Mouse (Mus musculus): ENCODE measurements at regions not wholly inside any gene's neighbourhood (a gene's known extent, or its start where the extent isn't known, plus 50 kb on each side); places are given as distances from the start of the nearest gene placed in this dataset.
A peak's percentile ranks its signal among the peaks of the same experiment; 100 is the strongest.

- DNase-seq = no peak
Observed at GRCm38 (mm10) chr9:118326656-118327055, 151.4 kb upstream of the Eomes start.

- no peak for DNase-seq
Observed at GRCm38 (mm10) chr9:118327904-118328303, 150.1 kb upstream of the Eomes start.

DNA sequence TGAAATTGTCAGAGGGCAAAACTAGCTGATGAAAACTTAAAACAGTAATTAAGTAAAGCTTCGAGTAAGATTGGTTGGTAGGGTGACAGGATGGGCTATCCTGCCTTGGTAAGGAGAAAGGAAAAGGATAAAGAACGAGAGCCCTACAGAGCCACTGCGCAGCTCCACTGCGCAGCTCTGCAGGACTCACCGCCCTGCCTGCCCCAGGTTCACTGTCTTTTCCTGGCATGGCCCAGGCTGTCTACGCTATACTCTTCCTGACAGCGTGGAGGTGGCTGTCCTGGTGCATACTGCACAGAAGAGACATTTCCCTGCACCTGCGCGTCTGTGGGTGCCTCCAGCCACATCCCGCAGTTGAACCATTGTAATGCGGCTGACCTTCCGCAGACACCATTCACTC is 136.6 kb upstream of the Eomes start:
- peak; percentile 23 to 52 for DNase-seq

GRCm38 (mm10) chr9:118354911-118355310 is 123.1 kb upstream of the Eomes start:
- no peak for DNase-seq

- DNase-seq = no peak
Observed at GRCm38 (mm10) chr9:118357406-118357805, 120.6 kb upstream of the Eomes start.

GRCm38 (mm10) chr9:118363929-118364328 is 114.1 kb upstream of the Eomes start:
- DNase-seq = no peak

GRCm38 (mm10) chr9:118365431-118365830 is 112.6 kb upstream of the Eomes start:
- no peak for DNase-seq

GRCm38 (mm10) chr9:118367314-118367713 is 110.7 kb upstream of the Eomes start:
- no peak for DNase-seq

GRCm38 (mm10) chr9:118370581-118370980 is 107.4 kb upstream of the Eomes start:
- DNase-seq = no peak

- DNase-seq = no peak
Observed at GRCm38 (mm10) chr9:118374680-118375079, 103.3 kb upstream of the Eomes start.

DNA sequence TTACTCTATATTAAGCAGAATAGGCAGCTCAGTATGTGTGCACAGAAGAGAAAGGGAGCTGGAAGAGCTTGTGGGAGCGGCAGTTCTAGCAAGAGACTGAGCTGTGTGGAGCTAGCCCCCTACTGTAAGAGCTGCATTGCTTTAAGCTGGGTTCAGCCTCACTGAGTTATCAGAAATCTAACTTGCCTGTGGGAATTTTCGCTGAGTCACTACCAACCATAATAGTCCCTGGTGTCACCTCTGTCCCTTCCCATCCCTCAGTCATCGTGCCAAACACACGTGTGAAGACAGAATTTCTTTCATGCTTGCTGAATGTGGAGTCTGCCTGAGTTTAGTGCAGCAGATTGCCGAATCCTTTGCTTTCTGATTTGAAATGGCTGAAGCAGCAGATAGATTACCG is 99.0 kb upstream of the Eomes start:
- DNase-seq = no peak

- DNase-seq = no peak
Observed at GRCm38 (mm10) chr9:118382532-118382931, 95.5 kb upstream of the Eomes start.

GRCm38 (mm10) chr9:118384610-118385009 is 93.4 kb upstream of the Eomes start:
- DNase-seq = no peak

DNA sequence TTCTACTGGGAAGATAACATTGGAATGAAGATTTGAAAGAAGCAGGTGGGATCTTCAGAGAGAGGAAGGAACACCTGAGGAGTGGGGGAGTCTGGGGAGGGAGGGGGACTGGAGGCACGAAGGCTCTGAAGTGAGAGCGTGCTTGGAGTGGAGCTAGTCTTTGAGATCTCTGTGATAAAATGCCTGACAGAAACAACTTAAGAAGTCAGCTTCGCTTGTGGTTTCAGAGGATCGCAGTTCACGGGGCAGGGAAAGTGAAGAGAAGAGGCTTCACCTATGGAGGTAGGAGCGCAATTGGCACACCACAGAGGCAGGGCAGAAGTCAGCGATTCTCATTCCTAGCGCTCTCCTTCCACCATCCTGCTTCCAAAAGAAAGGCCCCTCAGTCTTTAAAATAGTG is 90.4 kb upstream of the Eomes start:
- no peak for DNase-seq

DNA sequence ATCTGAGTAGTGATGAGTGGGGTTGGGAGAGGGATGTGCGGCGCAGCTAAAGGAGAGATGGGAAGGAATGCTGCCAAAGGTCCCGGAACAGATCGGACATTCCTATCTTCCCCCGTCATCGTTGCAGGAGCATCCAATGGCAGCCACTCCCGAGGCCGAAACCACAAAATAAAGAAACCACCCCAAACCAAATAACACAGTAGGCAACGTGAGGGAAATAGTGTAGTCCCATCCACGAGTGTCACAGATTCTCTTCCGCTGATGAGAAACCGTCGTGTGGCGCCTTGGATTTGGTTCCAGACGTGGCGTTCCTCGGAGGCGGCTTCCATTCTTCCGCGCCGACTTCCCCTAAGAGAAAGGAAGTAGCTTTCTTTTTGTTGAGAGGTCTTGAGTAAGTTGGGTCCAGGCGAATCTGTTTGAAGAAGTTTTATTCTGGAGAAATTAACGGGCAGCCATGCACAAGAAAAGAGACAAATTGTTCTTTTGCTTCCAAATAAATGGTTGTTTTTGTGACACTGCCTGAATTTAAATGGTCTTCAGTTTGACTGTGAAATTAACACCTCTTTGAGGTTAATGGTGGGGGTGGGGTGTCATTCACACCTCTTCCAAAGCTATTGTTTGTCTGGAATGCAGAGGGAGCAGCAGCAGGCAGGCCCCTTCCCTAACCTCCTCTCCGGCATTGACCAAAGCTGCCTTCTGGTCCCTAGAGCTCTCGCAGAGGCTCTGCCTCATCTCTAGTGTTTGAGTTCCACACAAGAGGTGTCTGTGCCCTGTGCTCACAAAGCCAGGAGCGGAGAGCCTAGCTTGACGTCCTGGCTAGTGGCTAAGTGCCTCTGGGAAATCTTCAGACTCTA is 88.3 kb upstream of the Eomes start:
- DNase-seq = no peak

DNA sequence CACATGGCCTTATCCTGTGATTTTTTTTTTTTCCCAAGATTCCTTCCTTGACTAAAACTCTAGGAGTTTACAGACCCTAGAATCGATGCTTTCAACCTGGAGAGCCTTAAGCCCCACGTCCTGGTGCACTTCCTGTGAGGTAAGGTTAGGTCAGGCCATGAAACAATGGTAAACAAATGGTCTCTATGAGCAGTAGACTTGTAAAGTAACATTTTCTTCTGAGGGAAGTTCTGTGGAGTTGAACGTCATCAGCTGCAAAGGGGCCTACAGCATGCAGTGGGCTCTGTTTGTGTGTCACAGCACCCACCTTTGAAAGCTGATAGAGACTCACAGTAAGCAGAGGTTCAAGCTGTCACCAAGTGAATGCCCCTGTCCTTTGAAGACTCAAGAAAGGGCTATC is 87.3 kb upstream of the Eomes start:
- DNase-seq = no peak

- no peak for DNase-seq
Observed at GRCm38 (mm10) chr9:118391715-118392114, 86.3 kb upstream of the Eomes start.

DNA sequence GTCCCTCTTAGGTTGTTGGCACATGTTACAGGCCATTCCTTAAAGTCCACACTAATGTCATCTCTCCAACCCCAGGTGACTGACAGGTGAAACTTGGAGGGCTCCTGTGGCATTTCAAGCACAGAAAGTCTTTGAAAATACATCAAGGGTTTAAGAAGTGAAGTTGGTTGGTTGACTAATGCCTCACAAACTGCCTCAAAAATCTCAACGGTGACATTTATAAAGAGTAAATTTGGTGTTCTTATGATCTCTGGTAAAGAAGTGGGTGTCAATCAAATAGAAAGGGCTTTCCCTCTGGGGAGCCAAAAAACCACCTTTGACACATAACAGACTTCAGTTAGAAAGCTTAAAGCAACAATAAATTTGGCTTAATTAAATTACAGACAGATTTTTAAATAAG is 85.2 kb upstream of the Eomes start:
- no peak for DNase-seq

DNA sequence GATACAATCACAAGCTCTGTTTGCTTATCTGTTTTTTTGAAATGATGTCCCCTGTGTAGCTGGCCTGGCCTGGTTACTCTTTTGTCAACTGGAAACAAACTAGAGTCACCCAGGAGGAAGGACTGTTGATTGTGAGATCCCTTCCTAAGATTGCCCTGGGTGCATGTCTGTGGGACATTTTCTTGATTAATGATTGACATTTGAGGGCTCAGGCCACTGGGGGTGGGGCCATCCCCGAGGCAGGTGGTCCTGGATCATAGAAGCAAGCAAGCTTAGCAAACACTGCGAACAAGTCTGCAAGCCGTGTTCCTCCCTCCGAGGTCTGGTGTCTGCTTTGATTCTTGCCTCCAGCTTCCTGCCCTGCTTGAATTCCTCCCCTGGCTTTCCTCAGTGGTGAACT is 84.4 kb upstream of the Eomes start:
- no peak for DNase-seq

DNA sequence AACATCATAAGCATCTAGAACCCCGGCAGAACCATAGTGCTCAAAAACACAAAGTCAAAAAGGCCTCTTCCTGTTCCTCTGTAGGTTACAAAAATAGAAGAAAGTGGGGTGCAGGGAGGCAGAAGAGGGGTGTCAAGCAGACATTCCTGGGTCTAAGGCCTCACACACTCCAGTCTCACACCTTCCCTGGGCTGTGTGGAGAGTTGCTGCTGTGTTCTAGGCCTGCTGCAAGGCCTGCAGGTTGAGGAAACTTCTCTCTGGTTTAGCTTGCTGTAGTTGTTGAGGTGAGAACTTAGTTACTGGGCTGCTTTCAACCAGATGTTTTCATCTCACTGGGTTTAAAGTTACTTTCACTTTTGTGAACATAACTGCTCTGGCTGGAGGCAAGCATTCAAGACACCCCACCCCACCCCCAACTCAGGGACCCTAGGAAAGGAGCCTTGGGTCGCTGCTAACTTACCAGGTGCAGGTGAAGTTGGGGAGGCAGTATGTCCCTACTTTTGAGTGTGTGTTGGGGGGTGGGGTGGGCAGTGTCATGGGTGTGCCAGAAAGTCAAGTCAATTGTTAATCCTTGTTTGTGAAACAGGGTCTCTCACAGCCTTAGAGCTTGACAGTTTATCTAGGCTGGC is 81.5 kb upstream of the Eomes start:
- no peak for DNase-seq

DNA sequence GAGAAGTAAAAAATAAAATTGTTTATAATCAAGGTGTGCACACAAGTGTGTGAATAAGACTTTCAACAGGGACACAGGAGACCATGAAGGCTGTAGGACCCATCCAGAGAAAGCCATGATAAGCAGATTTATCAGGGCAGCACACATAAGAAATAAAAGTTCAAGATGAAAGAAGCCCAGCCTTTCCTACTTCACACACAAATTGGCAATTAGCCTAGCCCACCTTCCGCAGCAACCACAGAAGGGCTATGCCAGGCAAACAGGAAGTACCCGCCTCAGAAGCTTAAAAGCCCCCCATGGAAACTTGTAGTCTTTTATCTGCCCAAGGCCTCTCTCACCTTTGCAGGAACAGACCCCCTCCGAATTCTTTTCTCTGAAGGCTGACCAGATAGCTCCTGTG is 77.5 kb upstream of the Eomes start:
- DNase-seq = no peak

DNA sequence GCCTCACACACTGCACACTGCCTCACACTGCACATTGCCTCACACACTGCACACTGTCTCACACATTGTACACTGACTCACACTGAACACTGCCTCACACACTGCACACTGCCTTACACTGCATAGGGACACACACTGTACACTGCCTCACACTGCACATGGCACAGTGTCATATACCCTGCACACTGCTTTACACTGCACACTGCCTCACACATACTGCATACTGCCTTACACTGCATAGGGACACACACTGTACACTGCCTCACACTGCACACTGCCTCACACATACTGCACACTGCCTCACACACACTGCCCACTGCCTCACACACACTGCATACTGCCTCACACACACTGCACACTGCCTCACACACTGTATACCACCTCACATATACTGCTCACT is 76.8 kb upstream of the Eomes start:
- no peak for DNase-seq

GRCm38 (mm10) chr9:118404867-118405266 is 73.1 kb upstream of the Eomes start:
- no peak for DNase-seq

- no peak for DNase-seq
Observed at GRCm38 (mm10) chr9:118405926-118406518, 72.0 kb upstream of the Eomes start.
